Mouse (Mus musculus) layer of hippocampus, postnatal 25 days (tissue): ENCODE results near the gene Cntnap4. TPM values are rescaled to one million over a fixed set of nuclear protein-coding genes. Genes with fewer than 3 reads are reported as not detected.
A peak's percentile ranks its signal among the peaks of the same experiment; 100 is the strongest.

Experiments
- DNase-seq, 2 experiments: peaks; one replicate each; pipeline ENCODE4 v3.0.0; 2022; ENCODE audit warnings: mixed read lengths in 2 of 2, low spot score in 1 of 2; ENCODE audit errors: extremely low spot score in 1 of 2
- total RNA-seq, 2 experiments: library from RNA; stranded (reverse); gene quantifications; 2 replicates each; pipeline ENCODE4 v1.2.3; 2021

The Cntnap4 gene
- 10 to 100 TPM; 17.3 to 19.5 TPM for total RNA-seq

DNA sequence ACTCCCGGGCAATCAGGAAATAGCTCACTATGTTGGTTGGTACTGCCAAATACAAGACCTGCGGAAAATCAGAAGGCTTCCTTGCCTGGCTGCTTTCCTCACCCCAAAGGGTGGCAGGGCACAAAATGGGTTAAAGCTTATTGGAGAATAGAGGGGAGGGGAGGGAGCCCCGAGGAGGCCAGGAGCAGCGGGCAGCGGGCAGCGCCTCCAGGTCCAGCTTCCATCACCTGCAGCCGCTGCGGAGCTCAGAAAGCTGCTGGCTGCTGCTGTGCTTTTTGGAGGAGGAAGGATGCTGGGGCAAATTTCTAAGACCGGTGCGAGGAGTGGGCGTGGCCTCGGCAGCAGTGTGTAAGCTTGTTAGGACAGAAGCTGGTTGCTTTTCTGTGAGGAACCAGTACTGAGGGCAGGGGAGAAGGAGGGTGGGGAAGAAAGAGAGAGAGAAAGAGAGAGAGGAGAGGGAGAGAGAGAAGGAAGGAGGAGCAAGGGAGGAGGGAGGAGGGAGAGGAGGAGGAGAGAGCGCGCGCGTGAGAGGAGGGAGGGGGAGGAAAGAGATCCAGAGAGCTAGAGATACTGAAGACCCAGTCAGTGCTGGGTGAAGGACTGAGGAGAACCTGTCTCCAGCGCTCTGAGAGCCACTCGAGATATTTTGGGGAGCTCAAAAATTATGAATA is at the start of gene Cntnap4:
Gene Cntnap4 (plus strand): TSS at position 573 of the 671 bp plus-strand sequence.
- DNase-seq = peak; percentile 23 to 33

DNA sequence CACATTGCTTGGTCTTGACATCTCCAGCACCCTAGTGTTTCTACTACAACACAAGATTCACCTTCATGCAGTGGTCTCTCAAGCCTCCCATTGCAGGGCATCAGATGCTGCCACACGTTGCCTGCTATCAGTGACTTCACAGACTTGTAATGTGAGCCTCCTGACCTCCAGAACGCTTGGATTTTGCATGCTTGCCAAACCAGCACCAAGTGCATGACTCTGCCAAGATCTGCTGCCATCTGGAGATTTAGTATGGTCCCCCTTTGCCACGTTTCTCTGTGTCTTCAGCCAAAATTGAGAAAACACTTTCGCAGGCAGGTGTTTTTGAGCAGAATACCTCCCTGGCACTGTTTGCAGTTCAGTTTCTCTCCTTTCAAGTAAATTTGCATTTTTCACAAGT is 12.5 kb upstream of the Cntnap4 start:
- no peak for DNase-seq

DNA sequence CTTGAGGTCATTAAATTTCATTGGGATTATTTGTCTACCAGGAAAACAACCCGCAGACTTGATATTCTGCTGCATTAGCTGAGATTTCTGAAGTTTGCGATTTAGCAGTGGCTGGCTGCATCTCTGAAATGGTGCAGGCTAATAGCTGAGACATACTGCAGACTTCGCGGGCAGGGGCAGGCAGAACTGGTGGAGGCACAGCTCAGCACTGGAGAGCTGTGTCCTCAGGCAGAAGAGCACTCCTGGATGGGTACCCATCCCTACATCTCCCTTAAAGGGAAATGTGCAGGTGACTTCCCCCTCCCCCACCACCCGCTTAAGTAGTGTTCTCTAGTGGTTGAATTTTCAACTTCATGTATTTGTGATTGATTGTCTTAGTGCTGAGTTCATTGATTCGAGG is 698 bp downstream of the Cntnap4 start:
- no peak for DNase-seq

DNA sequence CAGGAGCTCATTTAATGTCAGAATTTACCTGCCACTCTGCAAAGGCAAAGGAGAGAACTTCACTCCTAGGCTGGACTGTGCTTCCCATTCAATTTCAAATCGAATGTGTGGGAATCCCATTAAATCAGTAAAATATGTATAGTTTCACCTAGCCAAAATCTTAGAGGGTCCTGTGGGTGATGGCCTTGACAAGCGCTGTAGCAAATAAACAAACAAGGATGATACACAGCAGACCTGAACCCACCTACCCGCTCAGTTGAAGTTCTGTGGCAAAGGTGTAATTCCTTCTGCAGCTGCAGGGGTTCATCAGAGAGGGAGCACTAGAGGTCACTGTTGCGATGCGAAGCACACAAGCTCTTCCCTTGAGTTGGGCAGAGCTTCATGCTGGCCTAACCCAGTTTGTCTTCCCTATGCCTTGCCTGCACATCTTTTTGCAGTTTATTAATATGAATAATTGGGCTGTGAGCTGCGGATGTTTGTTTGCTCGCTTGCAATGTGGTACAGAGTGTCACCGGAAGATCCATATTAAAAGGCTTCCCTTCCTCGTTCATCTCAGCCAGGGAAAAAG is 1.6 kb downstream of the Cntnap4 start:
- peak; percentile 12 to 49 for DNase-seq

DNA sequence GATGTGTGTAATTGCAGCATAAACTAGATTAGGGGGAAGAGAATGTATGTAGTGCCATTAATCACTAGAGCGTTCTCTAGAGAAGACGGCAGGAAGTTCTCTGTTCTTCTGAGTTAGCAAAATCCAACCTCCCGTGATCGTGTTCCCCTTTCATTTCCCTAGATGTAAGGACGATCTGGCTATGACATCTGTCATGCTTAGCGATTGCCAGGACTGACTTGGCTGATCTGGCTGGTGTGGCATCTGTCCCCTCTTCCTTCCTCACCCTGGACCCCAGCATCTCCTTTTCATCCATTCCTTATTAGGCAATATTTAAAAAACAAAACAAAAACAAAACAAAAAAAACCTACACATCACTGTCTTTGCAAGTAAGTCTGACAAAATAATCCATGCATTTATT is 11.6 kb downstream of the Cntnap4 start:
- no peak for DNase-seq

DNA sequence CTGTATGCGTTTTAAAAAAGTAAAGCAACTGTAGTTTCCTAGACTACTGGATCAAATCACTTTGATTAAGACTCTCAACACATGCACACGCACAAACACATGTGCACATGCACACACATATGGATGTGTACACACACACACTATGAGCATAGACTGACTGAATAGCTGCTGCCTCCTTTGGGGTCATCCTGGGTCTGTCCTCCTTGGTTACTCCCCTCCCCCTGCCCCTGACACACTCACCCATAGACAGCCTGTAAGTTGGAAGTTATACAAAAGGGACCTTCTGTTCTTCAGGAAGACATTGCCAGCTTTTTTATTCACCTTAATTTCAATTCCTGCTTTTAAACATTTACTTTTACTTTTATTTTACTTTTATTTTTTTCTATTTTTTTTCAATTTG is 13.6 kb downstream of the Cntnap4 start:
- DNase-seq = no peak

DNA sequence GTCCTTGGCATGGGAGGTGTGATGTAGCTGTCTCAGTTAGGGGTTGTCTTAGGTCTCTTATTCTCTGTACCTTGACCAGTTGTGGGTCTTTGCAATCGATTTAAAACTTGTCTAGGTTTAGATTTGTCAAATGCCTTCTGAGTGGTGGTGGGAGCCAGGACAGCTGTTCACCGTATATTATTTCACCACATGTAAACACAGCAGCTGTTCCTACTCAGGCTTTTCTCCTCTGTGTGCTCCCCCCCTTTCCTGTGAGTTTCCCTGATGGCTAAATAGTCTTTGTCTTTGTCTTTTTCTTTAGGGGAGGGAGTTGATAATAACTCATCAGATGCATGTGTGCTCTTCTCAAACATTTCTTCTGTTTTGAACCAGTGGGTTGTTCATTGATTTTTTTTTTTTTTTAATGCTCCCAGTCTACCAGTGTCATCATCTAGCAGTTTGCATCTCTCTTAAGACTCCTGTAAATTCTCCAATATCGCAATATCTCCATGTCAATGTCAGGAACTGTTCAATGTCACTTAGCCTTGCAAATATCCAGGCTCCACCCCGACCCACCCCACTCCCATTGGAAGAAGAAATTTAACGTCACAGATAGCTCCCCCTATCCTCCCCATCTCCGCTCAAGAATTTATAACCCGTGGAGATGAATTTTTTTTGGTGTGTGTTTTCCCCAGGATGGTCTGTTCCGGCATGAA is 18.7 kb downstream of the Cntnap4 start:
- no peak for DNase-seq

DNA sequence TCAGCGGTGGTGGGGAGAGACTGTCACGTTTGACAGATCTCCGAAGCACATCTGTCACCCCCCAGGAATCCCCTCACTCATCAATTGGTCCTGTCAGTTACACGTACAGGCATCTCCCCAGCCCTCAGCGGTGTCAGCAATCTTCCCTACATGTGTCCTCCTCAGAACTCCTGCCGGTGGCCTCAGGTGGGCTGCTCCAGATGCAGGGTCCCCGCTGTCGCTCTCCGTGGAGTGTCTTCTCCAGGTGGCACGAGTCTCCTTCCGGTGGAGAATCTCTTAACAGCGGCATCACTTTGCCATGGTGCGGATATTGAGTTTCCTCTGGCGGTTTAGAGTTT is 19.2 kb downstream of the Cntnap4 start:
- no peak for DNase-seq

DNA sequence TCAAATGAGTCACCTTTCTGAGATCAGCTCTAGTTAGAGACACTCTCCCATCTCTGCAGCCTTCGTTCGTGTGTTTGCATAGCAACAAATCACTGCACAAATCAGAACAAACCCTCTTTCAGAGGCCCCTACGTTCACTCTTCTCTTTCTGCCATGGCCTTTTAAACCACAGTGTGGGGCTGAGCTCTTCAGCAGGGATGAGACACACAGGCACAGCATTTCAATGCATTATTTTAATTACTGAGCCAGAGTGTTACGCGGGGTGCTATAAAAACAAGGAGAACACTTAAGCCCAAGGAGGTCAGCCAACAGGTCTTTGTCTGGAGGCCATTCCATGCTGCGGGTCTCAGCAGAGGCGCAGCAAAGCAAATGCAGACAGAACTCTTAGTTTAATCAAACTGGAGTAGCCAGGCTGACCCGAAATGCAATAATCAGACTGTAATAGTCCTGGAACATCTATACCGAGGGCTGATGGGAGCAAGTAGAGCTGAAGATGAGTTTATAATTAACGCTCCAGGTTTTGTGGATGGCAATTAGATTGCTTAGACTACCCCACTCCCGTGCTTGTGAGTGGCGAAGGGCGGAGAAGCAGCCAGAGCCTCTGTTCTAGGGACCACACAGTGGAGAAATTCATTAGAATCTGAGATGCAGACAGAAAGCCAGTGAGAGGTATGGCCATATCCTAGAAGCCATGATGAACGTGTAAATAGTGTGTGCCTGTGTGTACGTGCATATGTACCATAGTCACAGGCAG is 26.4 kb downstream of the Cntnap4 start:
- no peak for DNase-seq

DNA sequence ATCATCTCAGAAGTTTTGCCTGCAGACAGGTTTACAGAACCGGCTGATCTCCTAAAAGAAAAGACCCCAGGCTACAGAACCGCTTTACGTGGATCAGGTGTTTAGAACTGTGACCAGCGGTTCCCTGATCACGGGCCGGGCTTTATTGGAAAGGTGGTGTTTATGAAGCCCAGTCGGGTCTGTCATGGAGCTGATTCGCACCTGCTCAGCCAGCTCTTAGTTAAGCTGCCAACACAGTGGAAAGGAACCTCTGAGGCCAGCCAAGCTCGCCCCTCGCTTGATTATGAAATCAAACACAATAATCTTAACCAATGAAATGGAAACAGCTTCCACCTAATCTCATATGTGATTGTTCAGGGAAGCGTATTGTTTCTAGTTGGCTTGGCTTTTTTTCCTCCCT is 30.1 kb downstream of the Cntnap4 start:
- no peak for DNase-seq

DNA sequence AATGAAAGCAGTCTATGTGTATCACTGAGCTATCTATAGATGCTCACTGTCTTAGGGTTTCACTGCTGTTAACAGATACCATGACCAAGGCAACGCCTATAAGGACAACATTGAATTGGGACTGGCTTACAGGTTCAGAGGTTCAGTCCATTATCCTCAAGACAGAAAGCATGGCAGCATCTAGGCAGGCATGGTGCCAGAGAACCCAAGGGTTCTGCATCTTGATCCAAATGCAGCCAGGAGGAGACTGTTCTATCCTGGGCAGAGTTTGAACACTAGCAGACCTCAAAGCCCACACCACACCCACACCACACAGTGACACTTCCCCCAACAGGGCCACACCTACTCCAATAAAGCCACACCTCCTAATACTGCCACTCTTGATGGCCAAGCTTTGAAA is 31.3 kb downstream of the Cntnap4 start:
- DNase-seq = no peak

DNA sequence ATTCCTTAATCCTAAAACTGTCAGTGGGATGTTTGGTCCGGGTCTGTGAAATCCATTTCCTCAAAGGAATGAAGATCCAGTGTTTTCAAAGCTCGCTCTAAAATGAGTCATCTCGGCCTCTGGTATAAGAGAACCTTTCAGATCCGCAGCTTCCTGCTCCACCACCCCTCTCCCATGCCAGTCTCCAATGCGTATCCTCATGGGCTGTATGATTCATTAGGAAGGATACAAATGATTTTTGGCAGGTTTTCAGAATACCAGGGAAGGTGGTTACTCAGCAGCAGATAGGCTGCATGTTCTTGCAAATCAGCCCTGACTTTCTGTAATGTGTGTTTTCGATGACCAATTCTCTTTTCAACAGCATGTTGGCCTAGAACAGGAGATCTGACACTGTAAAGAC is 40.3 kb downstream of the Cntnap4 start:
- no peak for DNase-seq

DNA sequence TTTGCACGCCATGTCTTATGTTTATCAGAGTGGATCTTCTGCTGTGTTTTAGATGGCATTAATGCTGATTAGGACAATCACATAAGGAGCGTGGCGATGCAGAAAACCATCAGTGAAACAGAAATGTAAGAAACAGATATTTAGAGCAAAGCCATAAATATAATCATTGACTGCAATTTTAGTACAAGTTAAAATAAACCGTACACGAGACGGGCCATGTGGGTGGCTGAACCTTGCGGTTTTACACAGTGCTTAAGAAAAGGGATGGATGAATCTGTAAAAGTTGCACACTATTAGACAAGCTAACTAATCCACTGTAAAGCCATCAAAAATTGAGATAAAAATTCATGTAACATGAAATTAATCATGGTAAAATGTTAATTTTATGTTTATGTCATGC is 58.9 kb downstream of the Cntnap4 start:
- no peak for DNase-seq

DNA sequence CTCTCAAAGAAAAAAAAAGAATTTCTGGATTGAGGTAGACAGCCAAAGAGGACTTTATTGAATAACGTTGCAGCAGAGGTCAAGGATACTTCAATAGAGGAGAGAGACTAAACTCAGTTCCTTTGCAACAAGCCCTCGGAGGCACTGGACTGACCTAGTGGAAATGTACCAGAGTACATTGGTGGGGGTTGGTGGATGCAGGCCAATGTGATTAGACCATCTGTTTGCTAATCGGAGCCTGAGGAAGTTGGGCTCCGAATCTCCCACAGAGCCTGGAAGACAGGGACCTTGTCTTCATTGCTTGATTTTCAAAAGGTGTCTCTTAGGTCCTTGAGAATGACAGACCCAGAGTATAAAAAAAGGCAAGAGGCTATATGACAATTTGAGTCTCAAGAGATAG is 82.8 kb downstream of the Cntnap4 start:
- DNase-seq = no peak

DNA sequence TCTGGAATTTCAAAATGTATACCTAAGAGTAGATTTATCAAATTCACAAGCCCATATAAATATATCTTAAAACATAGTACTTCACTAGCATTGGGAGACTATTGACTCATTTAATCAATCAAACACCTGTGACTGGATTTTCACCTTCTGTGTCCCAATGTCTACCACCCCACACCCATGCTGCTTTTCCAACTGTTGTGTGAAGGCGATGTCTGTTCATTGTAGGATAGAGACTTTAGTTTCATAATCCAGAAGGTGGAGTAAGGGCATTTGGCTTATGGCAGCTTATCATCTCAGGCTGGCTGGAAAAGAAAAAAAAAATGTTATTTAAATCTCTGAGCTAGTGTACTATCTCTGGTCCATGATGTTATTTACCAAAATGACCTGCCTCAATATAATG is 83.4 kb downstream of the Cntnap4 start:
- no peak for DNase-seq

DNA sequence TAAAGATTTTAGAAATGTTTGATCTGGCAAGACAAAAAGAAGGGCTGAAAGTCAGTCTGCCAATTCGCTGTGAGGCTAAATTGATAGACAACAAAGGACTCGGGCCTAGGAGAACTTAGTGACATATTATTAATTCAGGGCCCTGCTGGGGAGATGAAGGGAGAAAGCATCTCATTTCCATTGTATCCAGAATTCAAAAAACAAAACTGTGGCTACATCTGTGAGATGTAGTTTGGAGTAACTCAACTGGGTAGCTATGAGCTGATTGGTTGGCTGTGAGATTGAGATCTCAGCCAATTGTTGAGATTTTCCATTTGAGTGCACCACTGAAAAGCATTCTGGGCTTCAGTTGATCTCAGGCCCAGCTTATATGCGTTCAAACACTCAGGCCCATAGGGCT is 84.2 kb downstream of the Cntnap4 start:
- DNase-seq = no peak

DNA sequence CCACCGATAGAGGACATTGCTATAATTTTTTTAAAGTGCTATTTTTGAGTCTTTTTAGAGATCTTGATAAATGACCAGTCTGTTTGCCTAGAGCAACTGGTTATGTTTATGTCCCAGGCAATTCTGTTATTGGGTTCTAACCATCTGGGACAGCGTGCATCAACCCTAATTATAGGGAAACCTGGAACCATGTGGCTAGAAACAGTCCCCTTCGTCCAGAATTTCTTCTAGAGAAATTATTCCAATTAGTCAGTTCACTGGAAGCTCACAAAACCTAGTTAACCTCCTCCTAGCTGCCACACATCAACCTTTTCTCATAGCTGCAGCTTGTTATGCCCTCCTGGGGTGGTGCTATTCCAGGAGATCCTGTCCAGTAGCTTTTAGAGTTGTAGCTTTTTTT is 94.2 kb downstream of the Cntnap4 start:
- no peak for DNase-seq

DNA sequence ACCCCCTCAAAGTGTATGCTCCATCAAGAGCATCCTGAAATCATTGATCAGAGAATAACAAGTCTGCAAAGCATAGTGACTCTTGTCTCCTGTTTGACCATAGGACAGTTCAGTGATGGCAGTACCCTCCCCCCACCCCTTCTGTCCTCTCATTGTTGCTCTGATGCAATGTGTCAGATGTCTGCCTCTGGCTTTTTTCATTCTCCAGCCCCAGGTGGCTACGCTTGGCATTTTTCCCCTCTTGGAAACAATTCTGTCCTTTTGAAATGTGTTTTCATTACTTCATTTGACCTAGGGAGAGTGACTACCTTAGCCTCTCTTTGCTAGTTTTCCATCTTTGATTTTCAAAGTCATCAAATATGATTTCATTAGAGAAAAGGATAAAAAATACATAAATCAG is 104.8 kb downstream of the Cntnap4 start:
- DNase-seq = no peak

DNA sequence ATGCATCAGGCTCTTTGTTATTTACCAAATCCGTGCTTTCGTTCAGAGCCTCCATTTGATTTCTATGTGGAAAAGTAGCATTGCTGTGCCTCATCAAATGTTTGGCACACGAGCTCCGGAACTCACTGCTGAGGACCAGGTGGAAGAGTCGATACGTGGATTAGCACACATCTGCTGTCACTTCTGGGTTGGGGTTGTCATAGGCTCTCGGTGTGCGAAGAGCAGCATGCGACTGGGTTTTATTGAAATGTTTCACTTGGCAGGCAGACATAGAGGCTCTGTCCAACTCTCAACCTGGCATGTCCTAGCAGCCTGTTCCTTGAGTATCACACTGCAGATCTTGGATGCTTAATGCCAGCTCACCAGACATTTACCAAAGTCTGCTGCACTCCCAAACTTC is 111.9 kb downstream of the Cntnap4 start:
- no peak for DNase-seq

DNA sequence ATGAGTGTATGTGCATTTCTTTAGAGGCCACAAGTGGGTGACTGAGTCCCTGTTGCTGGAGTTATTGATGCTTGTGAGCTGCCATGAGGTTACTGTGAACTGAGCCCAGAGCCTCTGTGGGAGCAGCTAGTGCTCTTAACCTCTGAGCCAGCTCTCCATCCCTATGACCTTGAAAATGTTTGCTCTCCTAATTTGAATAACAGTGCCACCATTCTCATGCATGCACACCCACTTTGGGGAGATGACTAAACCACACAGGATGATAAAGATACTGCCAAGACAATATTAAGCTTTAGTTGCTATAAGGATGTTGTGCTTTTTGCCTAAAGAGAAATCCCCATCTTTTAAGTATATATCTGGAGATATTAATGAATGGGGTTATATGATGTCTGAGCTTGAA is 125.9 kb downstream of the Cntnap4 start:
- DNase-seq = no peak

DNA sequence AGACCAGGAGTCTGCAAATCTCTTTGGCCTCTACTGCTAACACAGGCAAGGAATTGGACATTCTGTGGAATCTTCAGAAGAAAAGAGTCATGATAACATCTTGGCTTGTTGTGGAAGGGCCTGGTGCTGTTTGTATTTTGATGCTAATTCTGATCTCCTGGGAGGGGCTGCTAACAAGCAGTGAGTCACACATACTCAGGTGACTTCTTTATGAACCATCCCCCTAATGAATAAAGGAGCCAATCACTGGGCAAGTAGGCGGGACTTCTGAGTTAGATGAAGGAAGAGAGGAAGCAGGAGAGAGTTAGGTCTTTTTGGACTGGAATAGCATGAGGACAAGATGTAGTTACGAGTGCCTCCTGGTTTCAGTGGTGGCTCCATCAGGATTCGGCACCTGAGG is 128.3 kb downstream of the Cntnap4 start:
- DNase-seq = no peak
